Mouse (Mus musculus): ENCODE results near the gene Ankrd9.

Ankrd9 gene

GRCm38 (mm10) chr12:110973829-110974228, 5.0 kb downstream of the Ankrd9 start:
- in situ Hi-C loops (cut with MboI; ENCODE audit: low pct_unique_long_range_greater_than_20kb in 1 of 2, low sequenced_read_pairs in 2 of 2, unreplicated experiment in 1 of 2): no loop called here

- in situ Hi-C loops (cut with MboI; ENCODE audit: low pct_unique_long_range_greater_than_20kb in 1 of 2, low sequenced_read_pairs in 2 of 2, unreplicated experiment in 1 of 2): no loop called here
Observed at GRCm38 (mm10) chr12:110971972-110972371, 6.9 kb downstream of the Ankrd9 start.

- in situ Hi-C loops (cut with MboI; ENCODE audit: low pct_unique_long_range_greater_than_20kb in 1 of 2, low sequenced_read_pairs in 2 of 2, unreplicated experiment in 1 of 2): no loop called here
Observed at GRCm38 (mm10) chr12:110970408-110970807, 8.4 kb downstream of the Ankrd9 start.

GRCm38 (mm10) chr12:110967146-110967545, 11.7 kb downstream of the Ankrd9 start:
- in situ Hi-C loops (cut with MboI; ENCODE audit: low pct_unique_long_range_greater_than_20kb in 1 of 2, low sequenced_read_pairs in 2 of 2, unreplicated experiment in 1 of 2): no loop called here

- in situ Hi-C loops (cut with MboI; ENCODE audit: low pct_unique_long_range_greater_than_20kb in 1 of 2, low sequenced_read_pairs in 2 of 2, unreplicated experiment in 1 of 2): no loop called here
Observed at GRCm38 (mm10) chr12:110966079-110966478, 12.8 kb downstream of the Ankrd9 start.

GRCm38 (mm10) chr12:110965500-110965899, 13.3 kb downstream of the Ankrd9 start:
- in situ Hi-C loops (cut with MboI; ENCODE audit: low pct_unique_long_range_greater_than_20kb in 1 of 2, low sequenced_read_pairs in 2 of 2, unreplicated experiment in 1 of 2): no loop called here

GRCm38 (mm10) chr12:110961973-110962372, 16.9 kb downstream of the Ankrd9 start:
- in situ Hi-C loops (cut with MboI; ENCODE audit: low pct_unique_long_range_greater_than_20kb in 1 of 2, low sequenced_read_pairs in 2 of 2, unreplicated experiment in 1 of 2): no loop called here

- in situ Hi-C loops (cut with MboI; ENCODE audit: low pct_unique_long_range_greater_than_20kb in 1 of 2, low sequenced_read_pairs in 2 of 2, unreplicated experiment in 1 of 2): no loop called here
Observed at GRCm38 (mm10) chr12:110954351-110954991, 24.4 kb downstream of the Ankrd9 start.

GRCm38 (mm10) chr12:110953900-110954299, 24.9 kb downstream of the Ankrd9 start:
- in situ Hi-C loops (cut with MboI; ENCODE audit: low pct_unique_long_range_greater_than_20kb in 1 of 2, low sequenced_read_pairs in 2 of 2, unreplicated experiment in 1 of 2): no loop called here

- in situ Hi-C loops (cut with MboI; ENCODE audit: low pct_unique_long_range_greater_than_20kb in 1 of 2, low sequenced_read_pairs in 2 of 2, unreplicated experiment in 1 of 2): no loop called here
Observed at GRCm38 (mm10) chr12:110953443-110953842, 25.4 kb downstream of the Ankrd9 start.

GRCm38 (mm10) chr12:110952628-110953385, 26.0 kb downstream of the Ankrd9 start:
- in situ Hi-C loops (cut with MboI; ENCODE audit: low pct_unique_long_range_greater_than_20kb in 1 of 2, low sequenced_read_pairs in 2 of 2, unreplicated experiment in 1 of 2): no loop called here

GRCm38 (mm10) chr12:110951236-110951635, 27.6 kb downstream of the Ankrd9 start:
- in situ Hi-C loops (cut with MboI; ENCODE audit: low pct_unique_long_range_greater_than_20kb in 1 of 2, low sequenced_read_pairs in 2 of 2, unreplicated experiment in 1 of 2): no loop called here

- in situ Hi-C loops (cut with MboI; ENCODE audit: low pct_unique_long_range_greater_than_20kb in 1 of 2, low sequenced_read_pairs in 2 of 2, unreplicated experiment in 1 of 2): no loop called here
Observed at GRCm38 (mm10) chr12:110950151-110950550, 28.7 kb downstream of the Ankrd9 start.

GRCm38 (mm10) chr12:110949410-110949809, 29.4 kb downstream of the Ankrd9 start:
- in situ Hi-C loops (cut with MboI; ENCODE audit: low pct_unique_long_range_greater_than_20kb in 1 of 2, low sequenced_read_pairs in 2 of 2, unreplicated experiment in 1 of 2): no loop called here

GRCm38 (mm10) chr12:110948910-110949201, 30.0 kb downstream of the Ankrd9 start:
- in situ Hi-C loops (cut with MboI; ENCODE audit: low pct_unique_long_range_greater_than_20kb in 1 of 2, low sequenced_read_pairs in 2 of 2, unreplicated experiment in 1 of 2): no loop called here

GRCm38 (mm10) chr12:110948082-110948909, 30.5 kb downstream of the Ankrd9 start:
- in situ Hi-C loops (cut with MboI; ENCODE audit: low pct_unique_long_range_greater_than_20kb in 1 of 2, low sequenced_read_pairs in 2 of 2, unreplicated experiment in 1 of 2): no loop called here

GRCm38 (mm10) chr12:110946216-110946615, 32.6 kb downstream of the Ankrd9 start:
- in situ Hi-C loops (cut with MboI; ENCODE audit: low pct_unique_long_range_greater_than_20kb in 1 of 2, low sequenced_read_pairs in 2 of 2, unreplicated experiment in 1 of 2): no loop called here

GRCm38 (mm10) chr12:110940869-110941268, 38.0 kb downstream of the Ankrd9 start:
- in situ Hi-C loops (cut with MboI; ENCODE audit: low pct_unique_long_range_greater_than_20kb in 1 of 2, low sequenced_read_pairs in 2 of 2, unreplicated experiment in 1 of 2): no loop called here

- in situ Hi-C loops (cut with MboI; ENCODE audit: low pct_unique_long_range_greater_than_20kb in 1 of 2, low sequenced_read_pairs in 2 of 2, unreplicated experiment in 1 of 2): no loop called here
Observed at GRCm38 (mm10) chr12:110939385-110939784, 39.5 kb downstream of the Ankrd9 start.

Measured in mouse embryonic stem cell (cell line).